Mouse (Mus musculus) intestine, embryonic 15.5 days (tissue): ENCODE measurements around the gene Mia2. TPM values are rescaled to one million over a fixed set of nuclear protein-coding genes. Genes with fewer than 3 reads are reported as not detected.

Experiments
- ATAC-seq: fragments of 200-750 bp; cut with Nextera tagmentation; 2 replicates; pipeline ENCODE4 v1.8.0; 2017; ENCODE audit warnings: moderate TSS enrichment, moderate library complexity
- H3K27ac ChIP-seq: fragments of 300-500 bp; sonication (generic); 2 replicates; pipeline ENCODE4 v1.5.1; 2015; ENCODE audit warnings: mild to moderate bottlenecking, inconsistent platforms
- H3K27me3 ChIP-seq: fragments of 300-500 bp; sonication (generic); replicated peaks from 2 replicates; pipeline ENCODE4 v1.6.1; 2015; ENCODE audit warnings: inconsistent platforms
- H3K36me3 ChIP-seq: fragments of 300-500 bp; sonication (generic); 2 replicates; pipeline ENCODE4 v1.6.1; 2015; ENCODE audit warnings: inconsistent platforms
- H3K4me1 ChIP-seq: fragments of 300-500 bp; sonication (generic); replicated peaks from 2 replicates; pipeline ENCODE4 v1.6.1; 2015; ENCODE audit warnings: inconsistent platforms
- H3K4me2 ChIP-seq: fragments of 300-500 bp; sonication (generic); replicated peaks from 2 replicates; pipeline ENCODE4 v1.6.1; 2015; ENCODE audit warnings: mild to moderate bottlenecking, inconsistent platforms
- H3K4me3 ChIP-seq: fragments of 300-500 bp; sonication (generic); replicated peaks from 2 replicates; pipeline ENCODE4 v1.5.1; 2015; ENCODE audit warnings: inconsistent platforms
- H3K9ac ChIP-seq: fragments of 300-500 bp; sonication (generic); 2 replicates; pipeline ENCODE4 v1.6.1; 2015; ENCODE audit warnings: inconsistent platforms
- H3K9me3 ChIP-seq: fragments of 300-500 bp; sonication (generic); 2 replicates; pipeline ENCODE4 v1.6.1; 2016; ENCODE audit warnings: inconsistent platforms
- WGBS: fragments of 180-500 bp; shearing (Covaris S2); methylation state at CpG from one replicate; pipeline ENCODE4 v1.1.7; 2015; 5-methylcytosine and 5-hydroxymethylcytosine counted together
- polyA plus RNA-seq: library from polyadenylated mRNA; unstranded; fragments of >200 nt; fragmentation: Nextera tagmentation; extraction: Ambion mirVana; gene quantifications from 2 replicates; pipeline ENCODE4 v1.2.1, GENCODE M21; 2015

Gene Mia2
- polyA plus RNA-seq, 1 experiment from 2014 or later = 102 TPM

DNA sequence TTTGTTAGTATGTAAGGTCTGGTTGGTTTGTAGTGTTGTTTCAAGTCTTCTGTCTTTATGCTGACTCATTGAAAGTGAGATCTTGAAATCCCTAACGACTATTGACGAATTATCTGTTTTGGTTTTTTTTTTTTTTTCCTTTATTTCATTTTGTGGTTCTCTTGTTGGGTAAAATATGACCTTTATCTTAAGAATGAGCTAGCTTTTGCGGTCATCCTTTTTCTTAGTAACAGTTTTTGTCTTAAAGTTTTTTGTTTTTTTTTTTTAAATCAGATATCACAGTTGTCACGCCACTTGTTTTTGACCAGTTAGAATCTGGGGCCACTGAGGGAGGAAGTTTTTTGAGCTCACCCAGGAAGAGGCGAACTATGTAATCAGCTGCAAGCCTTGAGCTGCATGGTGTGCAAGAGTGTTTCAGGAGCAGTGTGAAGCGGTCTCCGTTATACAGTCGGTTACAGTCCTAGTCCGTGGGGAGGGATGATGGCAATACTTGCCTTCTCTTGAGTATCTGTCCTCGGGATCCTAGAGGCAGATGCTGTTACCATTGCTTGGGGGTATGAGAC, 37.9 kb downstream of the Mia2 start:
- WGBS = 92% methylated on average over 10 of the region's 10 CpGs
- Histone ChIP-seq H3K36me3 (peaks cover 3% of the 10 kb centered on the region; the same call in 1 of the 2 replicates), H3K9ac (no peak overlapping the region), H3K4me3 (no peak overlapping the region), H3K4me1 (peaks cover 19% of the 10 kb centered on the region), H3K9me3 (no peaks in the 10 kb centered on the region), H3K27ac (no peak overlapping the region), H3K27me3 (no peaks in the 10 kb centered on the region), H3K4me2 (peak overlapping the region; percentile 83; the same call in 1 of the 2 replicates)
- ATAC-seq = no peak

- no peak overlapping the region for H3K9ac ChIP-seq
- H3K9me3 ChIP-seq = no peaks in the 10 kb centered on the region
- no peak for ATAC-seq
- H3K27ac ChIP-seq = no peak overlapping the region
- H3K4me2 ChIP-seq = no peak overlapping the region
- WGBS = 93% methylated on average over 4 of the region's 4 CpGs
- H3K4me1 ChIP-seq = peaks cover 15% of the 10 kb centered on the region
- no peak overlapping the region for H3K4me3 ChIP-seq
- no peaks in the 10 kb centered on the region for H3K27me3 ChIP-seq
- peaks cover 11% of the 10 kb centered on the region for H3K36me3 ChIP-seq
These were observed 39.5 kb downstream of the Mia2 start for GRCm38 (mm10) chr12:59135096-59135495.

GRCm38 (mm10) chr12:59135533-59136300, 40.1 kb downstream of the Mia2 start:
- WGBS = 89% methylated on average over 13 of the region's 13 CpGs

DNA sequence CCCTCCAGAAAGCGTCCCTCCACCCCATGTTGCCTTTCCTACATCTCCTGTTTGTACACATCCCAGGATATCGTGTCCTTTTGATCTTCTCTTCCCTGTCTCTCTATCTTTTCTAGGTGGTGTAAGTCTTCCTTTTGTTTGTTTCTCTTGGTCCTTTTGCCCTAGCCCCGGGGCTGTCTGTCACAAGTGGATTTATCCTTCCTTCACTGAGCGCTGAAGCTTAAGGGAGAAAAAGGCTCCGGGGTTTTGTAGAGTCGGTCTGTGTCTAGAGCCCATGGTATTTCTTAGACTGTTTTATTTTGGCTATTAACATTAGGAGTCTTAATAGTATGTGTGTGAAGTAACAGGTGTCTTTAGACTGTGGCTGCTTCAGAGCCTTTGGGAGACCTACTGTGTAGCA, 41.4 kb downstream of the Mia2 start:
- H3K9me3 ChIP-seq = no peaks in the 10 kb centered on the region
- peaks cover 13% of the 10 kb centered on the region for H3K4me1 ChIP-seq
- no peak for ATAC-seq
- H3K4me3 ChIP-seq = no peak overlapping the region
- H3K27me3 ChIP-seq = no peaks in the 10 kb centered on the region
- peaks cover 18% of the 10 kb centered on the region for H3K36me3 ChIP-seq
- H3K9ac ChIP-seq = no peak overlapping the region
- no peak overlapping the region for H3K27ac ChIP-seq
- H3K4me2 ChIP-seq = no peak overlapping the region
- WGBS = 86% methylated on average over 6 of the region's 6 CpGs

More at GRCm38 (mm10) chr12:59135533-59136300, 40.1 kb downstream of the Mia2 start:
- Histone ChIP-seq H3K9ac (no peak overlapping the region), H3K9me3 (no peaks in the 10 kb centered on the region), H3K4me1 (peaks cover 13% of the 10 kb centered on the region), H3K27me3 (no peaks in the 10 kb centered on the region), H3K27ac (no peak overlapping the region), H3K4me3 (no peak overlapping the region), H3K4me2 (no peak overlapping the region), H3K36me3 (peaks cover 11% of the 10 kb centered on the region)
- no peak for ATAC-seq

DNA sequence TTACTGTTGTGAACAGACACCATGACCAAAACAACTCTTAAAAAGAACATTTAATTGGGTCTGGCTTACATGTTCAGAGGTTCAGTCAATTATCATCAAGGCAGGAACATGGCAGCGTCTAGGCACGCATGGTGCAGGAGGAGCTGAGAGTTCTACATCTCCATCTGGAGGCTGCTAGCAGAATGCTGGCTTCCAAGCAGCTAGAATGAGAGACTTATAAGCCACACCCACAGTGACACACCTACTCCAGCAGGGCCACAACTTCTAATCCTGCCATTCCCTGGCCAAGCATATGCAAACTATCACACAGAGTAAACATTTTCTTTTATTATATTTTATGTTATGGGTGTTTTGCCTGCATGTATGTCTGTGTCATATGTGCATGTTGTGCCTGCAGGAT, 43.8 kb downstream of the Mia2 start:
- H3K4me2 ChIP-seq = no peak overlapping the region
- no peaks in the 10 kb centered on the region for H3K9me3 ChIP-seq
- peaks cover 25% of the 10 kb centered on the region for H3K36me3 ChIP-seq
- no peak overlapping the region for H3K4me3 ChIP-seq
- WGBS = 86% methylated on average over 2 of the region's 2 CpGs
- H3K27ac ChIP-seq = no peak overlapping the region
- H3K9ac ChIP-seq = no peak overlapping the region
- H3K27me3 ChIP-seq = no peaks in the 10 kb centered on the region
- no peaks in the 10 kb centered on the region for H3K4me1 ChIP-seq
- ATAC-seq = no peak

DNA sequence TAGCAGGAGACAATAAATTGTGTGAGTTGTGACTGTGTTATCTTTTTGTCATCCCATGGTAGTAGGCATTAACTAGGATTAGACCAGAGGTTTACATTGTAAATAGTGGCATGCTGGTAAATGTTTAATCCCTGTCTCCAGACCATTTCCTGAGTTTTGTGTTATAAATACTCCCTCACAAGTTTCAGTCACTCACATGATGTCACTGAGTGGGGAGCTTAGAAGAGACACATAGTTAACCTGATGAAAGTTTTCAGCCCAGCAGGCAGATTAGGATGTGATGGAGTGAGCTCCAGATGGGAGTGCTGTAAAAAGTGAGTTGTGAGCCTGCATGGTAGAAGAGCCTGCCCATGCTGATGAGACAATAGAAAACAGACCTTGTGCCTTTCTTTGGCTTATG, 49.5 kb downstream of the Mia2 start:
- Histone ChIP-seq H3K4me2 (no peak overlapping the region), H3K9ac (no peak overlapping the region), H3K9me3 (no peaks in the 10 kb centered on the region), H3K27ac (no peak overlapping the region), H3K4me3 (no peak overlapping the region), H3K4me1 (no peaks in the 10 kb centered on the region), H3K36me3 (peaks cover 22% of the 10 kb centered on the region), H3K27me3 (no peaks in the 10 kb centered on the region)
- ATAC-seq = peak; percentile 39

DNA sequence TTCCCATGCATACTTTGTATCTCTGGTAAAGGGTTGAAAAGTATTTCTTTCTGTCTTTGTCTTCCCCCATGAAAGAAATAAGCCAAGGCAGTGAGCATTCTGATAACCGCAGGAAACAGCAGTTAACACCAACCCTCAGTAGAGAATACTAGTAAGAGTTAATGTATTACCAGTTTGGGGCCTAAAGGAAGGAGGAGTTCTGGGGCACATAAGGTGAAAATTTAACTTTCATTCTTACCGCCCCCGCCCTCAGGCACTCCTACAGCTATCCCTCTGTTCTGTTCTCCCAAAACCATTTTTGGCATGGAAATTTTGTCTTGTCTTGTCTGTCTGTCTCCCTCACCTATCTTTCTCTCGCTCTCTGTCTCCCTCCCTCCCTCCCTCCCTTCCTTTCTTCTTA, 54.1 kb downstream of the Mia2 start:
- H3K9me3 ChIP-seq = no peaks in the 10 kb centered on the region
- no peak overlapping the region for H3K4me2 ChIP-seq
- no peak overlapping the region for H3K4me3 ChIP-seq
- no peak overlapping the region for H3K9ac ChIP-seq
- no peaks in the 10 kb centered on the region for H3K4me1 ChIP-seq
- ATAC-seq = peak; percentile 49; the same call in 1 of the 2 replicates
- no peak overlapping the region for H3K27ac ChIP-seq
- H3K27me3 ChIP-seq = no peaks in the 10 kb centered on the region
- 76% methylated on average over 4 of the region's 4 CpGs for WGBS
- peaks cover 19% of the 10 kb centered on the region for H3K36me3 ChIP-seq

DNA sequence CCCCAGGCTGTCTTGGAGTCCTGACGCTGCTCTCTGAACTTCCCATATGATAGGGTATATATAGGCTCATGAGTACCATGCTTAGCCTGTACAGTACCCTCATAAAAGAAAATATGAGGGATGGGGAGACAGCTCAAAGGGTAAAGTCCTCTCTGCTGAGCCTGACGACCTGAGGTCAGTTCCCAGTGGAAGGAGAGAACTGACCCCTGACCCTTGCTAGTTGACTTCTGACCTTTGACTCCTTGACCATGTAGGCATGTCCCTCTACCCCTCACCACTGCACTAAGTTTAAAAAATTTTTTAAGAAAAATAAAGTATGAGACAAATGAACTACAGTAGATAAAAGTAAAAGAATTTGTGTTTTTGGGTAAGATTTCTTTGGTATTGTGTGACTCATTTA, 65.5 kb downstream of the Mia2 start:
- Histone ChIP-seq H3K9me3 (no peaks in the 10 kb centered on the region), H3K4me2 (no peak overlapping the region), H3K27me3 (no peaks in the 10 kb centered on the region), H3K4me1 (no peaks in the 10 kb centered on the region), H3K9ac (no peak overlapping the region), H3K27ac (no peak overlapping the region), H3K36me3 (peaks cover 39% of the 10 kb centered on the region), H3K4me3 (no peak overlapping the region)
- WGBS = 52% methylated on average over 2 of the region's 2 CpGs
- no peak for ATAC-seq

- H3K27me3 ChIP-seq = no peaks in the 10 kb centered on the region
- H3K36me3 ChIP-seq = peaks cover 41% of the 10 kb centered on the region
- no peak for ATAC-seq
- H3K9me3 ChIP-seq = no peaks in the 10 kb centered on the region
- H3K4me3 ChIP-seq = no peak overlapping the region
- H3K4me2 ChIP-seq = no peak overlapping the region
- no peak overlapping the region for H3K27ac ChIP-seq
- H3K4me1 ChIP-seq = no peaks in the 10 kb centered on the region
- H3K9ac ChIP-seq = no peak overlapping the region
- 85% methylated on average over 2 of the region's 2 CpGs for whole genome bisulfite sequencing
These were observed 67.2 kb downstream of the Mia2 start for GRCm38 (mm10) chr12:59162797-59163196.

DNA sequence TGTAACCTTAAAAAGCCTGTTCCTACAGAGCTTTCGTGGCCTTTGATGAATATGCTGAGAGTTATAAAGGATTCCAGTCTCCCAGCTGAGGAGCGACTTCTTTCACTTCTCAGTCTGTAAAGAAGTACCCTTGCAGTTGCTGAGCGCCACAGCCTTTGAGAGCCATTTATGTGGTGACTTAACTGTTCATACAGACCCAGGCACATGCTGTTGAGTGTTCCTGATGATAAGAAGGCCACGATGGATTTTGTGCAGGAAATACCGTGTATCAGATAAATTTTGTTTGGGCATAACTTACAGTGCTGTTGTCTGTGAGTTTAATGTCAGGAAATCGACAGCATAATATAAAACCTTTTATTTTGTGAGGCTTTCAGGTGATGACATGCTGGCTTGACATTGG, 68.9 kb downstream of the Mia2 start:
- Histone ChIP-seq H3K27me3 (no peaks in the 10 kb centered on the region), H3K36me3 (peaks cover 30% of the 10 kb centered on the region), H3K4me2 (no peak overlapping the region), H3K9ac (no peak overlapping the region), H3K9me3 (no peaks in the 10 kb centered on the region), H3K4me1 (no peaks in the 10 kb centered on the region), H3K27ac (no peak overlapping the region), H3K4me3 (no peak overlapping the region)
- ATAC-seq = no peak
- 91% methylated on average over 6 of the region's 6 CpGs for WGBS

GRCm38 (mm10) chr12:59166557-59166956, 71.0 kb downstream of the Mia2 start:
- Histone ChIP-seq H3K9ac (no peak overlapping the region), H3K27me3 (no peaks in the 10 kb centered on the region), H3K27ac (no peak overlapping the region), H3K36me3 (peaks cover 21% of the 10 kb centered on the region), H3K4me1 (no peaks in the 10 kb centered on the region), H3K4me3 (no peak overlapping the region), H3K9me3 (no peaks in the 10 kb centered on the region), H3K4me2 (no peak overlapping the region)
- ATAC-seq = peak; percentile 43; the same call in 1 of the 2 replicates
- 80% methylated on average over 4 of the region's 4 CpGs for WGBS

- no peak overlapping the region for H3K9ac ChIP-seq
- no peak for ATAC-seq
- no peaks in the 10 kb centered on the region for H3K4me1 ChIP-seq
- H3K4me3 ChIP-seq = no peak overlapping the region
- H3K36me3 ChIP-seq = peaks cover 3% of the 10 kb centered on the region; the same call in 1 of the 2 replicates
- 88% methylated on average over 4 of the region's 4 CpGs for WGBS
- H3K27ac ChIP-seq = no peak overlapping the region
- no peaks in the 10 kb centered on the region for H3K9me3 ChIP-seq
- H3K4me2 ChIP-seq = no peak overlapping the region
- H3K27me3 ChIP-seq = no peaks in the 10 kb centered on the region
These were observed 74.3 kb downstream of the Mia2 start for GRCm38 (mm10) chr12:59169935-59170334.

- peaks cover 29% of the 10 kb centered on the region for H3K36me3 ChIP-seq
These were observed 82.2 kb downstream of the Mia2 start for GRCm38 (mm10) chr12:59177814-59178213.

More at GRCm38 (mm10) chr12:59177814-59178213, 82.2 kb downstream of the Mia2 start:
- Histone ChIP-seq H3K4me1 (no peaks in the 10 kb centered on the region), H3K27me3 (no peaks in the 10 kb centered on the region), H3K4me3 (no peak overlapping the region), H3K4me2 (no peak overlapping the region), H3K9ac (no peak overlapping the region), H3K27ac (no peak overlapping the region), H3K9me3 (no peaks in the 10 kb centered on the region)
- WGBS = 92% methylated on average over 3 of the region's 3 CpGs
- no peak for ATAC-seq
